Mouse (Mus musculus): ENCODE results near the gene Gapvd1.

Gene Gapvd1

DNA sequence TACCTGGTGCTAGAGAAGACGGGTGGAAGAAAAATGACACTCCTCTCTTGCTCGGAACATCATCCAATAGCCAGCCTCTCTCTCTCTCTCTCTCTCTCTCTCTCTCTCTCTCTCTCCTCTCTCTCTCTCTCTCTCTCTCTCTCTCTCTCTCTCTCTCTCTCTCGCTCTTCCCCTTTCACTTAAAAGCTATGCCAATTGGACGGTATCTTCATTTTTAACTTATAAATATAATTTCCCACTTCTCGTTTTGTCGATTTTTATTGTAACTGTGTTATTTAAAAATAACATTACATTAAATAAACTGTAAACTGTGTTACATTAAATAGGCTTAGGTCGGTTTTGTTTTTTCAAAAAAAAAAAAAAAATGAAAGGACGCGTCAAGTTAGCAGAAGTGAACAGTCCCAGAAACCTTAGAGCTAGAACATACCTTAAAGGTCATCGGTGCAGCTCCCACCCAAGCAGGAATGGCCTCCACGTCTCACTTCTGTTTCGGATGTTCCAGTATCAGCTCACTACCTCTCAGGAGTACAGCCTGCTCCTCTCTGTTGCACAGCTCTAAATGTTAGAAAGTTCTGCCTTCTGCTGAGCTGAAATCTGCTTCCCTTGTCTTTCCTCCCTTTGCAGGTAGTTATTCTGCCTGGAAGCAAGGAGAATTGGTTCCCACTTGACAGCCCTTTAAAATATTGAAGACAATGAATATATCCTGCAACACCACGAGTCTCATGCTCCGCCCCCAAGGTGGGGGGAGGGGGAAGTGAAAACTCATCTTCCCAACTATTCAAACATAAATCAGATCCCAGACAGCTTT, at the start of gene Gapvd1:
TSS of gene Gapvd1 (minus strand) at position 682 of the 808 bp plus-strand sequence.
- TF ChIP-seq GATA4 (IDR thresholded peaks at IDR 0.05; ENCODE audit: insufficient replicate concordance, low read length) = no peak

DNA sequence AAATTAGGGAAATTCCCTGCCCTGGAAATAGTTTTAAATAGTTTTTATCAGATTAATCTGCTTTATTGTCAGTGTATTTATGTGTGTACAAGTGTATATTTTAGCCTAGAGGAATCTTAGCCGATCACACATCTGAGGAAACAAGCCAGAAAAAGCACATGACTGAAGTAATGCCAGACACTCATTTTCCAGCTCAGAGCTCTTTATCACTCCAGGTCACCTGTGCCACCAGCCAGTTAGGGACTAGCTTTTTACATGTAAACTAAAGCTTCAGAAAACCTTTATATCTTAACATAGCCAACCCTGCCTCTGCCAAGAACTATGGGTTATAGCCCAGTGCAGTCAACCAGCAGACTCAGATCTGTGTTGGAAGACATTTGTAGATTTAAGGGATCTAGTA, 49.8 kb upstream of the Gapvd1 start:
- TF ChIP-seq GATA4 (IDR thresholded peaks at IDR 0.05; ENCODE audit: insufficient replicate concordance, low read length) = no peak

DNA sequence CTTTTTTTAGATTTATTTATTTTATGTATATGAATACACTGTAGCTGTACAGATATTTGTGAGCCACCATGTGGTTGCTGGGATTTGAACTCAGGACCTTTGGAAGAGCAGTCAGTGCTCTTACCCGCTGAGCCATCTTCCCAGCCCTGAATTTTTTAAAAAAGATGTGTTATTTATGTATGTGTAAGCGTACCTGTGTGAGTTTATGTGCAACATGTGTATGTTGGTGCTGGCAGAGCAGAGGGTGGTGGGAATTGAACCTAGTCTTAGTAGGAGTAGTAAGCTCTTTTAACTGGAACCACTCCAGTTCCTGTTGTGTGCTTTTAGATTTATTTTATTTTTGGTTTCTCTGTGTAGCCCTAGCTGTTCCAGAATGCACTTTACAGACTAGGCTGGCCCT, 49.1 kb upstream of the Gapvd1 start:
- no peak for TF ChIP-seq GATA4 (IDR thresholded peaks at IDR 0.05; ENCODE audit: insufficient replicate concordance, low read length)

DNA sequence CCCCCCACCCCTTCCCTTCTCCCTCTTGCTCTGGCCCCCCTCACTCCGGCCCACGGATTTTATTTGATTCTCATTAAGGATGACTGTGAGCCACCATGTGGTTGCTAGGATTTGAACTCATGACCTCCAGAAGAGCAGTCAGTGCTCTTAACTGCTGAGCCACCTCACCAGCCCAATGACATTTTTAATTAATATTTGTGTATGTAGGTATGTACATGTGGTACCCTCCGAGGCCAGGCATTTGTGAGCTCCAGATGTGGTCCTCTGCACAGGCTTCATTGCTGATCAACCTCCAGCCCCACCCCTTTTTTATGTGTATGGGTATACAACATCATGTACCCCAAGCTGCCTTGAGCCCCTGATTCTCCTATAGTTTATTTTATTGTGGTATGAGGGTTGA, 48.7 kb upstream of the Gapvd1 start:
- no peak for TF ChIP-seq GATA4 (IDR thresholded peaks at IDR 0.05; ENCODE audit: insufficient replicate concordance, low read length)

DNA sequence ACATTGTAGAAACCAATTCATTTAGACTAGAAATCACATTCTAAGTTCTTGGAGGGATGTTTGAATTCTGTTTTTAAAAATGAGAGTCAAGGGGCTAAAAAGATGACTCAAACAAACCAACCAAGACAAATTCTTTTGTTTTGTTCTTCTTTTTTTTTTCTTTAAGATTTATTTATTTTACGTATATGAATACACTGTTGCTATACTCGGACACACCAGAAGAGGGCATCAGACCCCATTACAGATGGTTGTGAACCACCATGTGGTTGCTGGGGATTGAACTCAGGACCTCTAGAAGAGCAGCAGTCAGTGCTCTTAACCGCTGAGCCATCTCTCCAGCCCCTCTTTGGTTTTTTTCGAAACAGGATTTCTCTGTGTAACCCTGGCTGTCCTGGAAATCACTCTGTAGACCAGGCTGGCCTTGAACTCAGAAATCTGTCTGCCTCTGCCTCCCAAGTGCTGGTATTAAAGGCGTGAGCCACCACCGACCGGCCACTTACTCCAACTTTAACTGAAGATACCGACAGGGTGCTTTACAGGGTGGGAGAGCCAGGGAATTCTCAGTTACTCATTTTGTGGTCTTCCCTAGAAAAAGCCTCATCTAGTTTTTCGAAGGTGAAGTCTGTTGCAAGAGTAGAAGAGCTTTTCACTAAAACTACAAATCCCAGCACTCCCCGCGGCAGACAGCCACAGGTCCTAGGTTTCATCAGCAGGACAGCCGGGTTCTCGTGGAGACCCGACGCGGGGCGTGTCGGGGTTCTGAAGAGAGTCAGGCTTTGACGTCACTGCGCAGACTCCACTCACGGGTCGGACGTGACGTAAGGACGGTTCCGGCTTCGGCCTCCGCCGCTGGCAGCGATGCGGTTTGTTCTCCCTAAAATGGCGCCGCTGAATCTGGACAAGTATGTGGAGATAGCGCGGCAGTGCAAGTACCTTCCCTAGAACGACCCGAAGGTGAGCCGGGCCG, 46.8 kb upstream of the Gapvd1 start:
- TF ChIP-seq GATA4 (IDR thresholded peaks at IDR 0.05; ENCODE audit: insufficient replicate concordance, low read length) = no peak

DNA sequence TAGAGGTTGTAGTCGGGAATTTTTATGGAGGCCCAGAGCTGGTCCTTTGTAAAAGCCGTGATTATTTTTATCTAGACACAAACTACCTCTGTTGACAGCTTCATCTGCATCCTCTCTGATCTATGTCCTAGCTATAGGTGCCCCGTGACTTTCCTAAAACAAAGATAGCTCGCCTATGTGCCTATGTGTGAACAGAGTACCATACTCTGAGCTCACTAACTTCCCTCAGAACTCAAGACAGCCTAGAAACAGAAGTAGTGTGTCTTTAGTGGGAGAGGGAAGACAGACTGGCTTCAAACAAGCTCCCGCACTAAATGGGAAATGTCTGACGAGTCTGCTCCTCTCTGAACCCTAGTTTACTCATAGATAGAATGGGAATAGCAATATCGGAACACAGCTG, 45.3 kb upstream of the Gapvd1 start:
- TF ChIP-seq GATA4 (IDR thresholded peaks at IDR 0.05; ENCODE audit: insufficient replicate concordance, low read length) = no peak

DNA sequence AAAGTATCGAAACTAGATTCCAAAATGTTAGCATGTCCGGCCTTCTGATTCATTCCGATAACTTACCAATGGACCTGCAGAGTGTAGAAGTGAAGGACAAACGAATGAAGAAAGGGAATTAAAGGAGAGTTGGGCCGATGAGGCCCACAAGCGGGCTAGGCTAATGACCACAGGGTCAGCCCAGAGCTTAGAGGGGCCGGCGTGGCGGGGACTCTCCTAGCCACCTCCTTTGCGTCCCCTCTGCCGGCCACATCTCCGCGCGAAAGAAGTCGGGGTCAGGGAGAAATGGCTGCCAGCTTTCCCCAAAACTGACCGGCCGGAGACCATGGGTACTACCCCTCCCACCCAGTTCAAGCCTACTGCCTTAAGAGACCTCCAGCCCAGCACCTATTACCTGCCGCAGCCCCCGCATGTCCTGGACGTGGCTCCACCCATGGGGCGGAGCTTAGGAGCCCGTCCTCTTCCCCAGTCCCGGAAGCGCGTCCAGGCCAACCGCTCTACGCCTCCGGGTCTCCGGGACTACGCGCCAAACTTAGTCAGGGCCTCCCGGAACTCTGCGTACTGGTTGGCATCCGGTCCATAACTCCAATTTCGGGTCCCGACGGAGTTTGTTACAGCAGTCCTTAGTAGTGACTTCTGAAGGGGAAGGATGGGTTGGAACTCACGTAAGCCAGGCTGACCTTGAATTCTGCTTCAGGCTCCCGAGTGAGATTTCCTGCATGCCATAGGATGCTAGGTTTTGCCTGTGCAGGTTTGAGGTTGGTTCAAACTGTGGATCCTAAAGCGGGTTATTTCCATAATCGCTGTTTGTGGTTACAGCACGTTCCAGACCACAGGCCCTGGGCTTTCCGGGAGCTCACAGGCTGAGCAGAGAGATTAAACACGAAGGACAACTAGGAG, 44.6 kb upstream of the Gapvd1 start, which contains the start of gene Rabepk:
TSS of gene Rabepk (minus strand) at position 556 of the 900 bp plus-strand sequence.
- TF ChIP-seq GATA4 (IDR thresholded peaks at IDR 0.05; ENCODE audit: insufficient replicate concordance, low read length) = no peak

DNA sequence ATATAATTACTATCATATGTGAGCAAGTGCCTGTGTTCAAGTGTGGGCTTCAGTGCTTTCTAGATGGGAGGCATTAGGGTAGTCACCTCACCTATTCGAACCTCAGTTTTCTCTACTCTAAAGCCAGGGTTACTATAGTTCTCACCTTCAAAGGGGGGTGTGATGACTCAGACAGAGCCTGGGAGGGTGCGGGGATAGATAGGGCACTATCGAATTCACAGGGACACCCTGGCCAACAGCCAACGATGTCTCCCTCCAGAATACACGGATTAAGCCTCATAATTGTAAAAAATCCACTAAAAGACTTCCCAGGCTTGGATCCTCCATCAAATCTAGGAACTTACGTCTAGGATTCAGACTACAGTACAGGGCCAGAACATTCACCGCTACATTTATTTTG, 40.4 kb upstream of the Gapvd1 start:
- TF ChIP-seq GATA4 (IDR thresholded peaks at IDR 0.05; ENCODE audit: insufficient replicate concordance, low read length) = no peak

DNA sequence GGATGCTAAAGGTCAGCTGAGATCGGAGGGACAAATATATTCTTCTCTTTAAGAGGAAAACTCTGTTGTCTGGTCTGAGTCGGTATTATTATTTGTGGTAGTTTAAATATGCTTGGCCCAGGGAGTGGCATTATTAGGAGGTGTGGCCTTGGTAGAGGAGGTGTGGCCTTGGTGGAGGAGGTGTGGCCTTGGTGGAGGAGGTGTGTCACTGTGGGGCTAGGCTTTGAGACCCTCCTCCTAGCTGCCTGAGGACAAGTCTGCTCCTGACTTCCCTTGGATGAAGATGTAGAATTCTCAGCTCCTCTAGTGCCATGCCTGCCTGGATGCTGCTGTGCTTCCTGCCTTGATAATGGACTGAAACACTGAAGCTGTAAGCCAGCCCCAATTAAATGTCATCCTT, 39.5 kb upstream of the Gapvd1 start:
- no peak for TF ChIP-seq GATA4 (IDR thresholded peaks at IDR 0.05; ENCODE audit: insufficient replicate concordance, low read length)

DNA sequence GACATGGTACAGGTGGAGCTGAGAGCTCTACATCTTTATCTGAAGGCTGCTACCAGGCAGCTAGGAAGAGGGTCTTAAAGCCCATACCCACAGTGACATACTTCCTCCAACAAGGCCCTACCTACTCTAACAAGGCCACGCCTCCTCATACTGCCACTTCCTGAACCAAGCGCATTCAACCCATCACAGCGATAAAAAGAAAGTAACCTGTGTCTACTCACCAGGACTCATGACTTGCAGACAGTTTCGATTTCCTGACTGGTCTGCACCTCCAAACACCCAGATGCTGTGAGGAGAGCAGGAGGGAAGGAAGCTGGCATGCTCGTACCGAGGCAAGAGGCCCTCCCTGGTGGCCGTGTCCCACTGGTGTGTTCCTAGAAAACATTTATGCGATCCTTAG, 35.2 kb upstream of the Gapvd1 start:
- TF ChIP-seq GATA4 (IDR thresholded peaks at IDR 0.05; ENCODE audit: insufficient replicate concordance, low read length) = no peak

DNA sequence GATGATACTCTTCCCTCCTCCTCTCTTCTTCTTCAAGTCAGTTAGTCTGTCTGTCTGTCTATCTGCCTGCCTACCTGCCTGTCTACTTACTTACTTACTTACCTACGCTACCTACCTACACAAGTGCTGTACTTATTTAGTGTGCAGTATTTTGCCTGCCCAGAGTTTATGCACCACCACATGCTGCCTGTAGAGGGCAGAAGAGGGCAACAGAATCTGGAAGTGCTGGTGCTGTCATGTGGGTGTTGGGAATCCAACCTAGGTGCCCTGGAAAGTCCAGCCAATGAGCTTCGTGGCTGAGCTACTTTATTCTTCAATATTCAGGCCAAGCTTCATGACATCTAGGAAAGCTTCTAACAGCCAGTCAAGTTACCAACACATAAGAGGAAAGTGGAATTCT, 29.1 kb upstream of the Gapvd1 start:
- no peak for TF ChIP-seq GATA4 (IDR thresholded peaks at IDR 0.05; ENCODE audit: insufficient replicate concordance, low read length)

DNA sequence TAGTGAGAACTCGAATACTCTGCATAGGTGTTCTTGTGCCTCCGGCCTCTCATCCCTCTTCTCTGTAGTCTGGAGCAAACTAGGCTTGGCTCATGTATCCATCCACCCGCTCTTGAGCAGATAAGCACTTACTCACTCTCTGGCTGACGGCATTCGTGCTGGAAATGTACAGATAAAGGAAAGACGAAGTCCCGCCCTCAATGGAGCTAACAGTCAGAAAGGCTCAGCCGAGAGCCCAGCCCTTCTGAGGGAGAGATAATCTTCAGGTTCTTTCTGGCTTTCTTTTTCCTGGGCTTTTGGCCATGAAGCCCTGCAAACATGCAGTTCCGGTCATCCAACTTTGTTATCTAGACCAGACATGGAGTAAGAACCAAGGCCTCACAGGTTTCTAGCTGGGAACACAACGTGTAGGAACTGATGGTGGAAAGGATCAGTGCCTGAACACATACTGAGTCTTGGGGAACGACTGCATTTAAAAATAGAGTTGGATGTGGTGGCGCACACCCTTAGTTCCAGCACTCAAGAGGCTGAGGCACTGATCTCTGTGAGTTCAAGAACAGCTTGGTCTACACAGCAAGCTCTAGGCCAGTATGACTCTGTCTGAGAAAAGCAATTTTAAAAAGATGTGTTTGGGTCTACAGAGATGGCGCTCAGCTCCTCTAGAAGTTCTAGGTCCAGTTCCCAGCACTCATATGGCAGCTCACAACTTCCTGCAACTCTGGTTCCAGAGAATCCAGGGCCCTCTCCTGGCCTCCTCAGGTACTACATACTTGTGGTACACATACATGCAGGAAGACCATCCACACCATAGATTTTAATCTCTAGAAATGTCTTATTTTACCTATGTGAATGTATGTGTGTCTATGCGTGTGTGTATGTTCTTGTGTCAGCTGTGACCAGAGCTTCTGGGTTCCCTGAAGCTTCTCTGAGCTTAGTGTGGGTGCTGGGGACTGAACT, 28.3 kb upstream of the Gapvd1 start:
- TF ChIP-seq GATA4 (IDR thresholded peaks at IDR 0.05; ENCODE audit: insufficient replicate concordance, low read length) = no peak

DNA sequence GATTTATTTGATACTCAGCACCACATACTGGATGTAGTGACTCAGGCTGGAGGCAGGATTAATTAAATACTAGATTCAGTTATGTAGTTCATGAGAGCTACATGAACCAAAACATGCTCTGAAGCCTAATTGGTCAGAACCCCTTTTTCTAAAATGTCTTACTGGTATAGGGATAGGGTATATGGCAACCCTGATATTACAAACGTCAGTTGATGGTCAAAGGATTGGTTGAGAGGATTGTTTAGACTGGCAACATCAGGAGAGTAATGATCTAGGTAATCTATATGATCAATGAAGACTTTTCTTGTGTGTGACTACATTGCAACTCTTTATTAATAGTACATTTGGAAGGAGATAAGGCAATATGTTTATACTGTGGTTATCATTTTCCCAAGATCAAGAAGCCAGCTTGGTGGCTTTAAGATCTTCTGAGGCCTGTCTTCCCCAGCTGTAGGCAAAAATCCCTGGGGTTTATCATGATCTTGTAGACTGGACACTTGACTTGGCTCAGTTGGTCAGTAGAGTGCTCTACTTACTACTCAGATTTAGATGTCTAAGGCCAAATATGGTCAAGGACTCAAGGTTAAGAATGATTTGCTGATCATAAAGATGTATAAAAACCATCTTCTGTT, 22.3 kb upstream of the Gapvd1 start:
- no peak for TF ChIP-seq GATA4 (IDR thresholded peaks at IDR 0.05; ENCODE audit: insufficient replicate concordance, low read length)

Measured in liver, adult (tissue).